Mouse (Mus musculus) liver, postnatal 0 days (tissue): ENCODE results near the gene Dock1.

Experiments used
- CTCF ChIP-seq: sonication (generic); IDR thresholded peaks from 2 replicates; pipeline ENCODE4 v1.5.1; 2016; ENCODE audit warnings: antibody characterized with exemption, low read depth
- EP300 ChIP-seq: IDR thresholded peaks from 2 replicates; pipeline ENCODE4 v1.6.1; 2016; ENCODE audit warnings: antibody characterized with exemption, low read depth, mild to moderate bottlenecking

DNA sequence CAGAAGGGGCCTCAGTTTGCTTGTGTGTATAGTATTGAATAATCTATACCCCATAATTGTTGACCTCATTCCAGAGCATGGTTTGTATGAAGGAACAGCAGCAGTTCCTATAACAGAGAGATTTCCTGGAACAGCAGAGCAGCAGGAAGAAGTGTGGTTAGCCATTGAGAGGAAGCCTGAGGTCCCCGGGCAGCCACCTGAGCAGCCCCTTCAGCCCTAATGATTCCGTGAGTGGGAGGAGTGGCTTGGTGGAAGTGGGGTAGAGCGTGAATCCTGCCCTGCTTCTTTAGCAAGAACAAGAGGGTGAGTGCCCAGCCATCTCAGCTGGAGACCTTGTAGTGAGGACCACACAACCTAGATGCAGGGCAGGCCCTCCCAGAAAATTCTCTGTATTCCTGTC, 398.4 kb downstream of the Dock1 start:
- TF ChIP-seq CTCF (no peak), EP300 (no peak)
